Mouse (Mus musculus): ENCODE data around the gene Thada. TPM values are rescaled to one million over a fixed set of nuclear protein-coding genes. Genes with fewer than 3 reads are reported as not detected.

Thada gene
- total RNA-seq, 2 experiments from 2014 or later: 5.6 to 6.8 TPM

- no peak overlapping the region for H3K4me3 ChIP-seq
- H3K27ac ChIP-seq: peak overlapping the region; percentile 74
- TF ChIP-seq CTCF (IDR thresholded peaks at IDR 0.05): peak; percentile 44
- DNase-seq: no peak
- intact Hi-C loops (cut with DNase I): loop anchor here (2.0 kb wide), 1 partner anchor 119 kb away; no protein-coding TSS in a partner anchor
These were observed 200.4 kb downstream of the Thada start for GRCm38 (mm10) chr17:84265480-84266130.

DNA sequence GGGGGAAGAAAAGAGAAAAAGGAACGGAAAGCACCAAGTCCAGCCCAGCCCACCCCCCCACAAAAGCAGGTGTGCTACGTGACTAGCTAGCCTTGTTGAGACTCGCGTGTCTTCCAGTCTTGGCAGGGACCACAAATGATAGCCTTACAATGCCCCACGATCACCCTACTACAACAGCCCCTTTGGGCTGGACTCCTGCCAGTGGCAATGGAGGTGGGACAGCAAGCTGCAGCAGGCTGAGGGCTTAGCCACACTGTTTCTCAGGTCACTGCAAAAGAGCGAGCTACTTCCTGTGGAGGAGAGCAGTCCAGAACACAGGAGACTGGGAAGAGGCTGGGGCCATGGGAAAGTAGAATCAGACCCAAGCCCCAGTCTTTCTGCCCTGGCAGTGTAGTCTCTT lies 201.7 kb downstream of the Thada start:
- no peak overlapping the region for H3K4me3 ChIP-seq
- TF ChIP-seq CTCF (IDR thresholded peaks at IDR 0.05): no peak
- DNase-seq: no peak
- intact Hi-C loops (cut with DNase I): loop anchor here (2.0 kb wide), 1 partner anchor 120 kb away; no protein-coding TSS in a partner anchor
- peak overlapping the region; percentile 31; the same call in 1 of the 2 replicates for H3K27ac ChIP-seq

DNA sequence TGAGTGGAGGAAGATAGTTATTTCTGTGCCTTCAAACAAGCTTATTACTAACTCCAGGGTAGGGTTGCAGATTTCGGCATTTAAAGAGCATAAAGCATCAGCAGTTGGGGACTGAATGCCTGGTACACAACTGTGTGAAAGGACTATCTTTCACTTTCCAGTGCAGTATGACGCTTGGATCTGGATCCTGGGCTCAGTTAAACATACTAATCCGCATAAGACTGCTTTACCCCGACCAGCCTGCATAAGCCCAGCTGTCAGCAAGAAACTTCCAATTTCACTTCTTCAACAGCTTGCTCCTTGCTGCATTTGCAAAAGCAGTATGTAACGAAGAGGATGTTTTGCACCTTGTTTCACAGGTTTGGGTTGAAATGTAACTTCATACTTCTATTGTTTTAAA lies 202.4 kb downstream of the Thada start:
- no peak overlapping the region for H3K27ac ChIP-seq
- TF ChIP-seq CTCF (IDR thresholded peaks at IDR 0.05): no peak
- intact Hi-C loops (cut with DNase I): no loop called here
- DNase-seq: no peak
- H3K4me3 ChIP-seq: no peak overlapping the region

DNA sequence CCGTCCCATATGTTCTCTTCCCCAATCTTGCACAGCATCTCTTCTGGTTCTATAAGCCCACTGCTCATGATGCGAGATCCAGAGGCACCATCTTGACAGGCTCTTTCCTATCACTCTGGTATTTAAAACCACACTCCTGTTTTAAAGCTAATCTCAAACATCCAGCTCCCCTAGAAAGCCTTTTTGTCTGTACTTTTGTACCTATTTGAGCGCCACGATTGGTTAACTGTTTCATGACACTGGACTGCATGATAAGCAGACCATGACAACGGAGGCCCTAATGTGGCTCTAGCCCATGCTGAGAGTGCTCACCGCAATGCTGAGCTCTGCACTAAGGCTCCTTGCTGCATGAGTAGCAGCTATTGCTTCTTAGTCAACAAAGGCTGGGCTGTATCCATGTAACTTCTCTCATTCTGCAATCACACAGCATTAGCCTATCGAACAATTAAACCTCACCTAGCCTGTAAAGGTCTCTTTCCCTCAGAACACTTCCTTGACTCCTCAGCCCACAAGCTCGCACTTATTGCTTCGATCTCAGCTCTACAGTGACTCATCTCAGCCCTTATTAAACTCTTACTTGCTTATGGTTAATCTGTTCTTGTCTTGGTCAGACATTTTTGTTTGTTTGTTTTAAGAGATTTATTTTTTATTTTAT lies 203.6 kb downstream of the Thada start:
- H3K4me3 ChIP-seq: no peak overlapping the region
- DNase-seq: no peak

DNA sequence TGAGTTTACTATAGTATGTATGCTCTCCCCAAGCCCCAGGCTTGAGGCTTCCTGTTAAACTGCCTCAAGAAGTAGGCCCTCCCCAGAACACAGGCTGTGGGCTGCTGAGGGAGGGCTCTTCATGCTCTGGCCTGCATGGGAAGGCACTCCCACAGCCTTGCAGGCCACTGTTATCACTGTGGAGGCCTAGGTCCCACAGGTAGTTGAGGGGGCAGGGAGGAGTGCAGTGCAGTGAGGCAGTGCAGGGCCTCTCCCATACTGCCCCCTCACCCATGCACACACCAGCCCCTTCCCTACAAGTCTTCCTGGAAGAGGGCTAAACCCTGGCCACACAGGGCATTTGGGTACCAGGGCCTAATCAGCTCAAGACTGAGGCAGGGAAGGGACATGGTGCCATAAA lies 205.0 kb downstream of the Thada start:
- no peak for TF ChIP-seq CTCF (IDR thresholded peaks at IDR 0.05)
- Histone ChIP-seq H3K4me3 (no peak overlapping the region), H3K27ac (no peak overlapping the region)
- no peak for DNase-seq
- intact Hi-C loops (cut with DNase I): no loop called here

More for the DNA sequence above, 203.6 kb downstream of the Thada start:
- TF ChIP-seq CTCF (IDR thresholded peaks at IDR 0.05): no peak
- intact Hi-C loops (cut with DNase I): no loop called here
- H3K27ac ChIP-seq: no peak overlapping the region

DNA sequence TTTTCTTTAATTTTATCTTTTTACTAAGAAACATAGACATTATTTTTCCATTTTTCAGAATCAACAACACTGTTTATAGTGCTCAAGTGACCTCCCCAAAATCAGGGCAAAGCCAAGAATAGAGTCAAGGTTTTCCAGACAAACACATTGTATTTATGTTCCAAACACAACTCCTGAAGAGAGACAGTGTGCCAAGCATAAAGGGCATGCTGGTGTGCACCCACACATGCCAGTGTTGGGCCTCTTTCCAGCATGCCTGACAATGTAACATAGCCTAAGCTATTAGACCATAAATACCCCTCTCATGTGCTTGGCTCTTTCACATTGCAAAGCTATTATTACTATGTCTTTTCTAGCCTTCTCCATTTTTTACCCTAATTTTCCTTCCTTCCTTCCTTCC lies 205.8 kb downstream of the Thada start:
- no peak for DNase-seq
- Histone ChIP-seq H3K27ac (no peak overlapping the region), H3K4me3 (no peak overlapping the region)
- no peak for TF ChIP-seq CTCF (IDR thresholded peaks at IDR 0.05)
- intact Hi-C loops (cut with DNase I): no loop called here

GRCm38 (mm10) chr17:84258638-84259261 lies 207.3 kb downstream of the Thada start:
- no peak for TF ChIP-seq CTCF (IDR thresholded peaks at IDR 0.05)
- no peak overlapping the region for H3K4me3 ChIP-seq
- DNase-seq: peak; percentile 41
- peak overlapping the region; percentile 66 for H3K27ac ChIP-seq
- intact Hi-C loops (cut with DNase I): no loop called here

DNA sequence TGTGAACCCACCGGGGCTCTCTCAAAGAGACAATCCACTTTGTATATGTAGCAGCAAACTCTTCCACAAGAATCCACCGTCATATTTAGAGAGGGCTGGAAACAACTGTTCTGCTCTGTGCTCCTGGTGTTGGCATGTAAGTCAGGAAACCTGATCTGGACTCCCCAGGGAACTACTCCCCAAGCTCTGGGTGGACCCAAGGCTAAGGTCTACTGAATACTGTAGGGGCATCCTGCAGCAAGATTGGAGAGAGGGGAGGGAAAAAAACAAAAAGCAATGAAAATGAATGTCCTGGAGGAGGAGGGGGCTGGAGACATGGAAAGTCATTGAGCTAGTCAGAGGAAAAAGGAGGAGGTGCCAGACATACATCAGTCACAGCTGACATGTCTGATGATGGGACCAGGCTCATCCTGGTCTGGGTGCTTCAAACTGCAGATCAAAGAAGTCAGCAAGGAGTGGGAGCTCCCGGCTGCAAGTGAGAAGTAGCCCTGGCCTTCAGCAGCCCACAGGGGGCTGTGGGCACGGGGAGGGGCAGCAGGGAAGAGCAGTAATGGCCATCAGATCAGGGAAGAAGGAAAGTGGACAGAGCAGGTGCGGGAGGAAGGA lies 208.0 kb downstream of the Thada start:
- intact Hi-C loops (cut with DNase I): no loop called here
- peak overlapping the region; percentile 66; the same call in 1 of the 2 replicates for H3K27ac ChIP-seq
- no peak overlapping the region for H3K4me3 ChIP-seq
- TF ChIP-seq CTCF (IDR thresholded peaks at IDR 0.05): no peak
- DNase-seq: no peak

DNA sequence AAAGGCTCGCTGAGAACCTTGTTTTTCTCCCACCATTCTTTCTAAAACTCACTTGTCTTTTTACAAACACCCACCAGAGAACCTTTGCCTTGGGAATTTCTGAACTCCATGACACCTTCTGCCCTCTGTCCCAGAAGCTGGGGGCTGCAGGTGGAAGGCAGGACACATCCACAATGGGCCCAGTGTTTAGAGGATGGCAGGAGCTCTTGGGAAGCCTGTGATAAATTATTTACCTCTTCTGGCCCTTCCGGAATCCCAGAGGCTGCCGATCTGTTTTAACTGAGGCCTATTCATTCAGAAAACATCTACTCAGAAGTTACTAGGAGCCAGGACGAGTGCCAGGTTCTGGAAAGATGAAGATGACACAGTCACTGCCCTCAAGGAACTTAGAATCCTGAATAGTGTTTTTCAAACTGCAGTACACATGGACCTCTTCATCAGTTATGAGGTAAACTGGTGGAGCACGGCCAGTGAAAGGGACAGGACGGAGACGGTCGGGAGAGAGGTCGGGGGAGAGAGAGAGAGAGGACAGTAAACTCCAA lies 209.7 kb downstream of the Thada start:
- peak; percentile 27 for DNase-seq
- Histone ChIP-seq H3K27ac (peak overlapping the region; percentile 46; the same call in 1 of the 2 replicates), H3K4me3 (no peak overlapping the region)
- TF ChIP-seq CTCF (IDR thresholded peaks at IDR 0.05): no peak
- intact Hi-C loops (cut with DNase I): no loop called here

GRCm38 (mm10) chr17:84255841-84256240 lies 210.2 kb downstream of the Thada start:
- intact Hi-C loops (cut with DNase I): no loop called here
- peak; percentile 56 for DNase-seq
- peak overlapping the region; percentile 67 for H3K27ac ChIP-seq
- H3K4me3 ChIP-seq: no peak overlapping the region
- TF ChIP-seq CTCF (IDR thresholded peaks at IDR 0.05): no peak

GRCm38 (mm10) chr17:84251426-84251825 lies 214.6 kb downstream of the Thada start:
- Histone ChIP-seq H3K27ac (no peak overlapping the region), H3K4me3 (no peak overlapping the region)
- DNase-seq: no peak
- intact Hi-C loops (cut with DNase I): no loop called here
- TF ChIP-seq CTCF (IDR thresholded peaks at IDR 0.05): no peak

DNA sequence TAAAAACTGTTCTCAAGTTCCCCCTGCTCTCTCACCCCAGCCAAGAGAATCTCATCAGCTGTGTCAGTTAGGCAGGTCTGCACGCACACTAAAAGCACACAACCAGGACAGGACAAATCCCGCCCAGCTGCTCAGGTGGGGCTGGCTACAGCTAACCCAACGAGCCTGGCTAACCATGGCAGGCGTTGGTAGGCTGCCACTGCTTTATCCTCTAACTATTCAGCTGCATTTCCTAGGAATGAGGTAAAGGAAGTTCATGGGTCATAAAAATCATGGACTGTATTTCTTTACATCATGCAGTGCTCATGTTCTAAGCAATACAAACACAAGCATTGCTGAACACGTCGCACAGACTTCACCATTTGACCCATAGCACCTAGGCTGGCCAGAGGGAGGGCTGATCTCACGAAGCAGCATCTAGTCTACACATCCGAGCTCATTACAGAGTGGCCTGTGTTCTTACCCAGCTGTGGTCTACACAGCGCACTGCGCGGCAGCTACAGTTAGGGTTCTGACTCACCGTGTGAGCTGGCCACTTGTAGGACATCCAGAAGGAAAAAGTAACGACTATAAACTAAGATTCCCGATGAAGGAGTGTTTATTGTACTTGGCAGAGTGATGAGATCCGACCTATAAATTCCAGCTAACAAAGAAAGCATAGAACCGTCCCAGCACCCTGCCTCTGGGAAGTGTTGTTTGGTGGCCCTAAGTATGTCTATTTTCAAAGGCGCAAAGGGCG lies 221.7 kb downstream of the Thada start:
- intact Hi-C loops (cut with DNase I): no loop called here
- H3K27ac ChIP-seq: no peak overlapping the region

More for the DNA sequence above, 221.7 kb downstream of the Thada start:
- DNase-seq: no peak
- TF ChIP-seq CTCF (IDR thresholded peaks at IDR 0.05): no peak
- no peak overlapping the region for H3K4me3 ChIP-seq
